ENCODE assay signal across 26 mouse cellular contexts in the genomic region with DNA sequence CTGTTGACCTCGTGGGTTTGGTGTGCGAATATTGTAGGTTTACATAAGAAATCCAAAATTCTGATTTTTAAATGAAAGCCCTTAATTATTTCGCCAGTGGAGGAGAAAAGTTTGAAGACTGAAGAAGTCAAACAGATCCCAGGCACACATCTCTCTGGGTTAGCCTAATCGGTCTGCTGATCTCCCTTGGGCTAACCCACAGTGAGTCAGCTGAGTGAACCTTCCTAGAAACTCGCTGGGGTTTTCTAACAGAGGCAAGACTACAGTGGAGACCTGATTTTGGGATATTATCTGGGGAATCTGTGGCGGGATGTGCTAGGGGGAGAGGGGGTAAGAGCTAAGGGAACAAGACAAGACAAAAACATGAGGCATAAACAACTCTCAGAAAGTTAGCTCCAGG. TPM values are rescaled to one million over a fixed set of nuclear protein-coding genes. Genes with fewer than 3 reads are reported as not detected.
DNase-seq lines count a peak whose midpoint lies in the region; ATAC-seq and TF ChIP-seq lines count a peak whose summit lies in the region.
"Had no signal": no experiment of that assay in that cellular context is flagged by ENCODE, and none has a peak within 500 bp of the region (broad histone marks: within the 10 kb centered on the region; RNA-seq: fewer than 3 reads in every experiment).

No protein-coding gene starts in this region.

- no peak for ATAC-seq in megakaryocyte, adult 5-6 weeks (ENCODE audit: poor library complexity, severe bottlenecking)
- ATAC-seq in common myeloid progenitor, adult 5-6 weeks (replicated peaks; ENCODE audit: low read depth, poor library complexity, severe bottlenecking): peak; percentile 58
- ATAC-seq in midbrain, postnatal 0 days (ENCODE audit: low FRiP score): no peak
- ATAC-seq in stomach, postnatal 0 days (ENCODE audit: low FRiP score, low TSS enrichment): no peak
- ATAC-seq: activated CD4-positive, CD25-positive, alpha-beta regulatory T cell, adult 4 months; forebrain, postnatal 0 days; hindbrain, postnatal 0 days; Patski had no signal

- in situ Hi-C loops in CH12.LX (cut with MboI; ENCODE audit: low pct_ligation_motif_present, low pct_unique_long_range_greater_than_20kb, low sequenced_read_pairs): no loop called here

- TF ChIP-seq CTCF in CH12.LX (conservative IDR thresholded peaks at IDR 0.05 in 1 of 2, IDR thresholded peaks at IDR 0.05 in 1 of 2; ENCODE audit: low read depth in 2 of 2, low read length in 2 of 2): no peak
- no peak for TF ChIP-seq CTCF in midbrain, postnatal 0 days (IDR thresholded peaks at IDR 0.05)
- TF ChIP-seq CTCF in stomach, postnatal 0 days (IDR thresholded peaks at IDR 0.05; ENCODE audit: low read depth): no peak

- H3K36me3 ChIP-seq in megakaryocyte, embryonic 14.5 days (replicated peaks; ENCODE audit: low read length): no peaks in the 10 kb centered on the region
- no peaks in the 10 kb centered on the region for H3K36me3 ChIP-seq in CH12.LX (replicated peaks in 1 of 2; ENCODE audit: control insufficient read depth in 1 of 2, insufficient read depth in 1 of 2, low read length in 1 of 2)
- H3K36me3 ChIP-seq in myocyte (ENCODE audit: control insufficient read depth, insufficient read depth): no peaks in the 10 kb centered on the region
- no peaks in the 10 kb centered on the region for H3K36me3 ChIP-seq in midbrain, postnatal 0 days (ENCODE audit: insufficient read depth, low read length)
- H3K36me3 ChIP-seq in stomach, postnatal 0 days (ENCODE audit: control insufficient read depth, insufficient read depth, low read length): no peaks in the 10 kb centered on the region
- H3K36me3 ChIP-seq: embryonic facial prominence, embryonic 12.5 days; forebrain, embryonic 12.5 days; heart, embryonic 13.5 days; hindbrain, embryonic 12.5 days had no signal

- no peak overlapping the region for H3K9ac ChIP-seq in CH12.LX (ENCODE audit: insufficient read depth, low read depth)
- no peak overlapping the region for H3K9ac ChIP-seq in midbrain, postnatal 0 days (replicated peaks; ENCODE audit: low read length, poor library complexity, severe bottlenecking)
- no peak overlapping the region for H3K9ac ChIP-seq in stomach, postnatal 0 days (ENCODE audit: low read length)
- H3K9ac ChIP-seq: embryonic facial prominence, embryonic 12.5 days; forebrain, embryonic 12.5 days; forebrain, postnatal 0 days; heart, embryonic 13.5 days; hindbrain, embryonic 12.5 days had no signal

- H3K4me3 ChIP-seq in megakaryocyte, embryonic 14.5 days (replicated peaks): peak overlapping the region; percentile 33
- H3K4me3 ChIP-seq in CH12.LX (replicated peaks in 1 of 3; ENCODE audit: low read depth in 2 of 3, low read length in 2 of 3, poor library complexity in 1 of 3) (no peak overlapping the region), myocyte (no peak overlapping the region)
- no peak overlapping the region for H3K4me3 ChIP-seq in midbrain, postnatal 0 days (ENCODE audit: low read depth, low read length)
- no peak overlapping the region for H3K4me3 ChIP-seq in stomach, postnatal 0 days (ENCODE audit: low read depth, low read length)
- H3K4me3 ChIP-seq: embryonic facial prominence, embryonic 12.5 days; forebrain, embryonic 12.5 days; heart, embryonic 13.5 days; hindbrain, embryonic 12.5 days had no signal

- DNase-seq in CH12.LX (ENCODE audit: extremely low read depth): peak; percentile 25
- DNase-seq in midbrain, postnatal 0 days (ENCODE audit: low spot score): no peak
- no peak for DNase-seq in stomach, postnatal 0 days (ENCODE audit: low spot score)
- DNase-seq in cerebellum, postnatal 36 days: no peak
- DNase-seq: adrenal gland, postnatal 14 days; cerebellum, adult 2 months; cerebellum, postnatal 10 days; forebrain, postnatal 0 days; gastrocnemius, postnatal 14 days; heart, postnatal 4 days had no signal

- H3K4me2 ChIP-seq in CH12.LX (ENCODE audit: insufficient read depth, low read depth, poor library complexity, severe bottlenecking) (peak overlapping the region; percentile 69), myocyte (ENCODE audit: low read depth) (peak overlapping the region; percentile 24)
- H3K4me2 ChIP-seq in midbrain, postnatal 0 days (ENCODE audit: low read depth, low read length, poor library complexity, severe bottlenecking): no peak overlapping the region
- no peak overlapping the region for H3K4me2 ChIP-seq in stomach, postnatal 0 days (replicated peaks; ENCODE audit: low read depth)
- H3K4me2 ChIP-seq: embryonic facial prominence, embryonic 12.5 days; forebrain, embryonic 12.5 days; heart, embryonic 13.5 days; hindbrain, embryonic 12.5 days had no signal

- dilution Hi-C loops in CH12.LX (cut with MboI; ENCODE audit: extremely low pct_ligation_motif_present, extremely low pct_unique_long_range_greater_than_20kb, low sequenced_read_pairs): no loop called here

- H3K4me1 ChIP-seq in megakaryocyte, embryonic 14.5 days: peaks cover 44% of the 10 kb centered on the region
- peaks cover 8 to 39% of the 10 kb centered on the region in 2 experiments; a peak in 3 of 4 replicates for H3K4me1 ChIP-seq in CH12.LX (ENCODE audit: control insufficient read depth in 1 of 2, insufficient read depth in 2 of 2)
- peaks cover 2% of the 10 kb centered on the region; the same call in 1 of the 2 replicates for H3K4me1 ChIP-seq in midbrain, postnatal 0 days (ENCODE audit: insufficient read depth, low read length)
- no peaks in the 10 kb centered on the region for H3K4me1 ChIP-seq in stomach, postnatal 0 days (replicated peaks; ENCODE audit: control insufficient read depth, insufficient read depth)
- H3K4me1 ChIP-seq: embryonic facial prominence, embryonic 12.5 days had no signal

- no peak overlapping the region for H3ac ChIP-seq in myocyte (ENCODE audit: control insufficient read depth, insufficient read length)

- H3K27ac ChIP-seq in CH12.LX (ENCODE audit: insufficient read depth, low read depth): no peak overlapping the region
- no peak overlapping the region for H3K27ac ChIP-seq in midbrain, postnatal 0 days (ENCODE audit: low read depth, low read length)
- no peak overlapping the region for H3K27ac ChIP-seq in stomach, postnatal 0 days (replicated peaks)
- H3K27ac ChIP-seq: embryonic facial prominence, embryonic 12.5 days; forebrain, embryonic 12.5 days; heart, embryonic 13.5 days; hindbrain, embryonic 12.5 days; hindbrain, postnatal 0 days had no signal

- WGBS in midbrain, postnatal 0 days: 63% methylated on average over 6 of the region's 6 CpGs
- WGBS in stomach, postnatal 0 days: 58% methylated on average over 6 of the region's 6 CpGs

- TF ChIP-seq RAD21 in CH12.LX (IDR thresholded peaks at IDR 0.05; ENCODE audit: low read depth, low read length): no peak

- H3K79me2 ChIP-seq in CH12.LX (replicated peaks; ENCODE audit: control insufficient read depth, extremely low read depth, insufficient read depth, poor library complexity, severe bottlenecking): no peaks in the 10 kb centered on the region
- H3K79me2 ChIP-seq in myocyte (ENCODE audit: control insufficient read depth, insufficient read depth): no peaks in the 10 kb centered on the region

- peaks cover 18% of the 10 kb centered on the region for H3K27me3 ChIP-seq in megakaryocyte, embryonic 14.5 days (replicated peaks)
- H3K27me3 ChIP-seq in CH12.LX (replicated peaks) (no peaks in the 10 kb centered on the region), myocyte (ENCODE audit: control insufficient read depth, insufficient read depth, insufficient read length) (no peaks in the 10 kb centered on the region)
- no peaks in the 10 kb centered on the region for H3K27me3 ChIP-seq in midbrain, postnatal 0 days (ENCODE audit: insufficient read depth, low read length)
- no peaks in the 10 kb centered on the region for H3K27me3 ChIP-seq in stomach, postnatal 0 days (ENCODE audit: control insufficient read depth, insufficient read depth, low read length)
- H3K27me3 ChIP-seq: hindbrain, embryonic 12.5 days; Patski had no signal

- H3K9me3 ChIP-seq in megakaryocyte, embryonic 14.5 days: no peaks in the 10 kb centered on the region
- H3K9me3 ChIP-seq in CH12.LX (replicated peaks; ENCODE audit: low read length): no peaks in the 10 kb centered on the region
- no peaks in the 10 kb centered on the region for H3K9me3 ChIP-seq in midbrain, postnatal 0 days (ENCODE audit: low read length)
- H3K9me3 ChIP-seq in stomach, postnatal 0 days (ENCODE audit: control insufficient read depth, low read length): no peaks in the 10 kb centered on the region
- H3K9me3 ChIP-seq: embryonic facial prominence, embryonic 12.5 days; forebrain, embryonic 12.5 days; heart, embryonic 13.5 days; hindbrain, embryonic 12.5 days had no signal

- TF ChIP-seq POLR2A in CH12.LX (IDR thresholded peaks at IDR 0.05; ENCODE audit: low read depth, low read length) (no peak), myocyte (IDR thresholded peaks at IDR 0.05; ENCODE audit: insufficient read length, low read depth) (no peak)

- no peak for TF ChIP-seq EP300 in CH12.LX (IDR thresholded peaks at IDR 0.05; ENCODE audit: low read length)
- no peak for TF ChIP-seq EP300 in stomach, postnatal 0 days (optimal IDR thresholded peaks at IDR 0.05)

TF ChIP-seq in myocyte, 11 proteins besides CTCF, POLR2A, EP300 and RAD21 (continues in another document):
- no peak for TF ChIP-seq E2F4 (IDR thresholded peaks at IDR 0.05; ENCODE audit: insufficient read depth)

RNA-seq across cellular contexts. Expression of a gene that starts 5.9 kb away (rescaled TPM):
- polyA plus RNA-seq in megakaryocyte, embryonic 14.5 days (2012; ENCODE audit: insufficient read depth, low replicate concordance): 0.07 TPM in 1 of 2 replicates, not detected in the other
- not detected in 2 replicates for total RNA-seq in megakaryocyte, adult 5-6 weeks (2015)
- total RNA-seq in megakaryocyte, adult 5-6 weeks (2017): not detected in 2 replicates
- total RNA-seq in CH12.LX (2012; rRNA removed): 0.08 and 0.25 TPM in 2 replicates
- 0.49 and 0.54 TPM in 2 replicates for total RNA-seq in CH12.LX (2014; rRNA removed)
- 1.1 and 1.8 TPM in 2 replicates for polyA plus RNA-seq in CH12.LX (2012; ENCODE audit: insufficient read length, low read depth)
- not detected in 2 replicates for total RNA-seq in common myeloid progenitor, adult 5-6 weeks (2017)
- not detected for polyA plus RNA-seq in myocyte (2012; fragmentation: generic; extraction: Trizol)
- total RNA-seq in midbrain, postnatal 0 days (2014; rRNA removed): not detected in 2 replicates
- 0.12 and 0.33 TPM in 2 replicates for polyA plus RNA-seq in midbrain, postnatal 0 days (2015; fragmentation: Nextera tagmentation; extraction: Ambion mirVana)
- polyA plus RNA-seq in stomach, postnatal 0 days (2015; fragmentation: Nextera tagmentation; extraction: Ambion mirVana): not detected in 2 replicates
- total RNA-seq: adrenal gland, adult 18-20 months; adrenal gland, postnatal 14 days; gastrocnemius, adult 18-20 months; gastrocnemius, postnatal 14 days; granulocyte monocyte progenitor cell, adult 5-6 weeks; heart, postnatal 4 days; hindbrain, postnatal 0 days had no signal
- polyA plus RNA-seq: activated CD4-positive, CD25-positive, alpha-beta regulatory T cell, adult 4 months; C2C12; embryonic facial prominence, embryonic 12.5 days; heart, postnatal 0 days; hindbrain, embryonic 12.5 days had no signal

RNA-seq across cellular contexts. Expression of a gene that starts 53.8 kb away (rescaled TPM):
- 176 and 211 TPM in 2 replicates for polyA plus RNA-seq in megakaryocyte, embryonic 14.5 days (2012; ENCODE audit: insufficient read depth, low replicate concordance)
- total RNA-seq in megakaryocyte, adult 5-6 weeks (2015): 56.1 and 60.6 TPM in 2 replicates
- 52.7 and 60.0 TPM in 2 replicates for total RNA-seq in megakaryocyte, adult 5-6 weeks (2017)
- 37.3 and 39.5 TPM in 2 replicates for total RNA-seq in CH12.LX (2012; rRNA removed)
- 62.4 and 66.7 TPM in 2 replicates for total RNA-seq in CH12.LX (2014; rRNA removed)
- polyA plus RNA-seq in CH12.LX (2012; ENCODE audit: insufficient read length, low read depth): 63.9 and 65.7 TPM in 2 replicates
- 82.6 and 83.3 TPM in 2 replicates for total RNA-seq in common myeloid progenitor, adult 5-6 weeks (2017)
- polyA plus RNA-seq in myocyte (2012; fragmentation: generic; extraction: Trizol): 27.8 TPM
- total RNA-seq in midbrain, postnatal 0 days (2014; rRNA removed): 105 and 111 TPM in 2 replicates
- polyA plus RNA-seq in midbrain, postnatal 0 days (2015; fragmentation: Nextera tagmentation; extraction: Ambion mirVana): 208 and 220 TPM in 2 replicates
- 79.5 and 80.7 TPM in 2 replicates for polyA plus RNA-seq in stomach, postnatal 0 days (2015; fragmentation: Nextera tagmentation; extraction: Ambion mirVana)

Comparison
In these comparisons a context has a peak if more than half of its experiments do, and no peak if none do; other contexts are left out.
1. H3K4me2 ChIP-seq: peak in CH12.LX (single experiment) and myocyte (single experiment); none in midbrain, postnatal 0 days (single experiment) and stomach, postnatal 0 days (single experiment).